8 mouse cellular contexts compared by ENCODE assay signal in genomic region chr2:51145838-51146470, GRCm38 (mm10). TPM values are rescaled to one million over a fixed set of nuclear protein-coding genes. Genes with fewer than 3 reads are reported as not detected.
DNase-seq lines count a peak whose midpoint lies in the region; ATAC-seq lines count a peak whose summit lies in the region.

No protein-coding gene starts in this region.

- H3K9ac ChIP-seq in forebrain, embryonic 11.5 days (ENCODE audit: low read length): peak overlapping the region; percentile 84
- H3K9ac ChIP-seq in heart, embryonic 15.5 days: peak overlapping the region; percentile 84; the same call in 1 of the 2 replicates

- peak; percentile 18 for DNase-seq in urinary bladder, postnatal 25 days (ENCODE audit: low spot score)
- no peak for DNase-seq in urinary bladder, postnatal 10 days (ENCODE audit: low spot score)
- peak; percentile 72 for DNase-seq in forebrain, embryonic 11.5 days (ENCODE audit: low spot score)
- peak; percentile 41 to 60 for DNase-seq in layer of hippocampus, adult 8-10 months (ENCODE audit: low spot score in 2 of 2)
- DNase-seq in lung, adult 18-20 months: peak; percentile 11 to 18
- peak; percentile 67 for DNase-seq in retina, postnatal 1 day
- no peak for DNase-seq in ovary, postnatal 10 days (ENCODE audit: low spot score)

- no peaks in the 10 kb centered on the region for H3K36me3 ChIP-seq in forebrain, embryonic 11.5 days (ENCODE audit: control insufficient read depth, insufficient read depth, low read length)
- no peaks in the 10 kb centered on the region for H3K36me3 ChIP-seq in heart, embryonic 15.5 days

- peak overlapping the region; percentile 68 for H3K4me2 ChIP-seq in forebrain, embryonic 11.5 days (ENCODE audit: low read depth, low read length, severe bottlenecking)
- peak overlapping the region; percentile 77 for H3K4me2 ChIP-seq in heart, embryonic 15.5 days

- peaks cover 12% of the 10 kb centered on the region for H3K4me1 ChIP-seq in forebrain, embryonic 11.5 days (replicated peaks; ENCODE audit: control insufficient read depth, insufficient read depth, low read length)
- peaks cover 44% of the 10 kb centered on the region for H3K4me1 ChIP-seq in heart, embryonic 15.5 days (replicated peaks)

- ATAC-seq in forebrain, embryonic 11.5 days (replicated peaks; ENCODE audit: low FRiP score): peak; percentile 10; the same call in 1 of the 2 replicates
- ATAC-seq in heart, embryonic 15.5 days (replicated peaks; ENCODE audit: insufficient number of reproducible peaks, insufficient read depth, low FRiP score, low read depth): no peak

- peak overlapping the region; percentile 62; the same call in 1 of the 2 replicates for H3K27ac ChIP-seq in forebrain, embryonic 11.5 days (ENCODE audit: low read depth, low read length)
- peak overlapping the region; percentile 96 for H3K27ac ChIP-seq in heart, embryonic 15.5 days

- WGBS in forebrain, embryonic 11.5 days: 9% methylated on average over 7 of the region's 7 CpGs
- 14% methylated on average over 7 of the region's 7 CpGs for WGBS in heart, embryonic 15.5 days

- H3K27me3 ChIP-seq in forebrain, embryonic 11.5 days (ENCODE audit: control insufficient read depth, insufficient read depth, low read length): no peaks in the 10 kb centered on the region
- H3K27me3 ChIP-seq in heart, embryonic 15.5 days: peaks cover 6% of the 10 kb centered on the region; the same call in 1 of the 2 replicates

- H3K9me3 ChIP-seq in forebrain, embryonic 11.5 days (ENCODE audit: control insufficient read depth, low read length): no peaks in the 10 kb centered on the region
- no peaks in the 10 kb centered on the region for H3K9me3 ChIP-seq in heart, embryonic 15.5 days (replicated peaks)

- H3K4me3 ChIP-seq in forebrain, embryonic 11.5 days (ENCODE audit: low read depth, low read length): peak overlapping the region; percentile 98
- H3K4me3 ChIP-seq in heart, embryonic 15.5 days: peak overlapping the region; percentile 80

RNA-seq across cellular contexts. Expression of gene Rnd3, which starts 3.0 kb away (rescaled TPM):
- 160 and 163 TPM in 2 replicates for polyA plus RNA-seq in forebrain, embryonic 11.5 days (2014; fragmentation: Nextera tagmentation; extraction: Ambion mirVana)
- polyA plus RNA-seq in heart, embryonic 15.5 days (2015; fragmentation: Nextera tagmentation; extraction: Ambion mirVana): 27.2 and 31.2 TPM in 2 replicates
- 10 to 100 TPM; 13.3 to 14.8 (median 13.9) TPM for total RNA-seq in layer of hippocampus, adult 8-10 months (2022)

Comparison
In these comparisons a context has a peak if more than half of its experiments do, and no peak if none do; other contexts are left out.
1. DNase-seq: peak in urinary bladder, postnatal 25 days (single experiment), forebrain, embryonic 11.5 days (single experiment), layer of hippocampus, adult 8-10 months (2 of 2), lung, adult 18-20 months (2 of 2) and retina, postnatal 1 day (single experiment); none in urinary bladder, postnatal 10 days (single experiment) and ovary, postnatal 10 days (single experiment).